Mouse (Mus musculus): ENCODE data around the gene Pam. TPM values are rescaled to one million over a fixed set of nuclear protein-coding genes. Genes with fewer than 3 reads are reported as not detected.

Gene Pam
- polyA plus RNA-seq, 1 experiment: not detected

GRCm38 (mm10) chr1:98089336-98089975 is 6.0 kb downstream of the Pam start:
- no peak for TF ChIP-seq GATA1 (IDR thresholded peaks at IDR 0.05; ENCODE audit: low read length)

GRCm38 (mm10) chr1:98086456-98086855 is 9.0 kb downstream of the Pam start:
- no peak for TF ChIP-seq GATA1 (IDR thresholded peaks at IDR 0.05; ENCODE audit: low read length)

- no peak for TF ChIP-seq GATA1 (IDR thresholded peaks at IDR 0.05; ENCODE audit: low read length)
Observed at GRCm38 (mm10) chr1:98084596-98085274, 10.7 kb downstream of the Pam start.

- no peak for TF ChIP-seq GATA1 (IDR thresholded peaks at IDR 0.05; ENCODE audit: low read length)
Observed at GRCm38 (mm10) chr1:98083508-98083907, 11.9 kb downstream of the Pam start.

GRCm38 (mm10) chr1:98082988-98083387 is 12.5 kb downstream of the Pam start:
- no peak for TF ChIP-seq GATA1 (IDR thresholded peaks at IDR 0.05; ENCODE audit: low read length)

- no peak for TF ChIP-seq GATA1 (IDR thresholded peaks at IDR 0.05; ENCODE audit: low read length)
Observed at GRCm38 (mm10) chr1:98080431-98080830, 15.0 kb downstream of the Pam start.

- no peak for TF ChIP-seq GATA1 (IDR thresholded peaks at IDR 0.05; ENCODE audit: low read length)
Observed at GRCm38 (mm10) chr1:98079640-98080039, 15.8 kb downstream of the Pam start.

GRCm38 (mm10) chr1:98078735-98079134 is 16.7 kb downstream of the Pam start:
- no peak for TF ChIP-seq GATA1 (IDR thresholded peaks at IDR 0.05; ENCODE audit: low read length)

- TF ChIP-seq GATA1 (IDR thresholded peaks at IDR 0.05; ENCODE audit: low read length): no peak
Observed at GRCm38 (mm10) chr1:98073826-98074225, 21.6 kb downstream of the Pam start.

GRCm38 (mm10) chr1:98073127-98073526 is 22.3 kb downstream of the Pam start:
- TF ChIP-seq GATA1 (IDR thresholded peaks at IDR 0.05; ENCODE audit: low read length): no peak

- TF ChIP-seq GATA1 (IDR thresholded peaks at IDR 0.05; ENCODE audit: low read length): no peak
Observed at GRCm38 (mm10) chr1:98072045-98072444, 23.4 kb downstream of the Pam start.

GRCm38 (mm10) chr1:98071436-98071835 is 24.0 kb downstream of the Pam start:
- no peak for TF ChIP-seq GATA1 (IDR thresholded peaks at IDR 0.05; ENCODE audit: low read length)

- TF ChIP-seq GATA1 (IDR thresholded peaks at IDR 0.05; ENCODE audit: low read length): no peak
Observed at GRCm38 (mm10) chr1:98070743-98071325, 24.6 kb downstream of the Pam start.

- TF ChIP-seq GATA1 (IDR thresholded peaks at IDR 0.05; ENCODE audit: low read length): no peak
Observed at GRCm38 (mm10) chr1:98068177-98068576, 27.3 kb downstream of the Pam start.

- no peak for TF ChIP-seq GATA1 (IDR thresholded peaks at IDR 0.05; ENCODE audit: low read length)
Observed at GRCm38 (mm10) chr1:98062074-98062473, 33.4 kb downstream of the Pam start.

GRCm38 (mm10) chr1:98059401-98059800 is 36.0 kb downstream of the Pam start:
- TF ChIP-seq GATA1 (IDR thresholded peaks at IDR 0.05; ENCODE audit: low read length): no peak

All from G1E-ER4 (cell line).